Mouse (Mus musculus) E14TG2a.4 (cell line): ENCODE data around the gene Rpn2.

Experiments
- CTCF ChIP-seq: conservative IDR thresholded peaks from 2 replicates; pipeline ENCODE4 v1.5.1; 2014; ENCODE audit warnings: low read length
- NANOG ChIP-seq: IDR thresholded peaks from 2 replicates; pipeline ENCODE4 v1.6.1; 2014; ENCODE audit warnings: borderline replicate concordance, low read length, mixed read lengths
- POU5F1 ChIP-seq: IDR thresholded peaks from 2 replicates; pipeline ENCODE4 v1.6.1; 2014; ENCODE audit warnings: low read length, borderline replicate concordance

DNA sequence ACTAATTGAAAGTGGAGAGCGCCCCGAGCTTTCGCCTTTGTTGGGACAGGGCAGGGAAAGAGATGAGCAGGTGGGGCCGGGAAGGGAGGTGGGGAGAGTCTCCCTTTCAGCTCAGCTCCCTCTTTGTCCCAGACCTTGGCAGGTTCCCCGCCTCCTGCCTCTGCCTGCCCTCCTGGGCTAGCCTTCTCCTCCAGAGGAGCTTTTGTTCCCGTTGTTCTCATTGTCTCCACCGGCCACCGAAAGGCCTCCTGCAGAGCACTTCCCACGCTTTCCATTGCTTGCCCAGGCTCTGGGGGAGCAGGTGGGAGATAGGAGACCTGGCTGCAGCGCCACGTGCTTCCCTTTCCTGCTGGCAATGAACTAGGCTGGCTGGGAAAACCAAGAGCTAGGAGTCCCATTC lies 49.8 kb downstream of the Rpn2 start:
- TF ChIP-seq CTCF (no peak), NANOG (no peak; the same call in 1 of the 2 replicates), POU5F1 (no peak)
